Comparison of ENCODE assay signal across 22 mouse cellular contexts in genomic region chr10:13986539-13986938, GRCm38 (mm10). TPM values are rescaled to one million over a fixed set of nuclear protein-coding genes. Genes with fewer than 3 reads are reported as not detected.
DNase-seq lines count a peak whose midpoint lies in the region; ATAC-seq and TF ChIP-seq lines count a peak whose summit lies in the region.
"Had no signal": no experiment of that assay in that cellular context is flagged by ENCODE, and none has a peak within 500 bp of the region (broad histone marks: within the 10 kb centered on the region; RNA-seq: fewer than 3 reads in every experiment).

No protein-coding gene starts in this region.

- H3K4me3 ChIP-seq in gastrocnemius, adult 2 months, result no peak overlapping the region
- H3K4me3 ChIP-seq in liver, adult 2 months (ENCODE audit: insufficient read depth, low read depth, low read length), result no peak overlapping the region
- no peak overlapping the region for H3K4me3 ChIP-seq in liver, embryonic 12.5 days
- no peak overlapping the region for H3K4me3 ChIP-seq in small intestine, adult 2 months (ENCODE audit: low read depth, low read length)
- H3K4me3 ChIP-seq: embryonic facial prominence, embryonic 13.5 days; forebrain, embryonic 12.5 days; heart, embryonic 15.5 days; hindbrain, embryonic 10.5 days; intestine, embryonic 15.5 days had no signal

- no peaks in the 10 kb centered on the region for H3K36me3 ChIP-seq in liver, adult 2 months (ENCODE audit: control insufficient read depth, insufficient read depth, low read length)
- no peaks in the 10 kb centered on the region for H3K36me3 ChIP-seq in liver, embryonic 12.5 days
- no peaks in the 10 kb centered on the region for H3K36me3 ChIP-seq in small intestine, adult 2 months (ENCODE audit: control insufficient read depth, insufficient read depth, low read length)
- H3K36me3 ChIP-seq: embryonic facial prominence, embryonic 13.5 days; forebrain, embryonic 12.5 days; heart, embryonic 15.5 days; hindbrain, embryonic 10.5 days; intestine, embryonic 15.5 days had no signal

- no peak for TF ChIP-seq POLR2A in liver, adult 2 months (IDR thresholded peaks at IDR 0.05; ENCODE audit: extremely low read depth, insufficient read depth, low read length)
- no peak for TF ChIP-seq POLR2A in small intestine, adult 2 months (IDR thresholded peaks at IDR 0.05; ENCODE audit: low read depth, low read length)

- H3K4me2 ChIP-seq in liver, embryonic 12.5 days, result no peak overlapping the region
- H3K4me2 ChIP-seq: embryonic facial prominence, embryonic 13.5 days; forebrain, embryonic 12.5 days; heart, embryonic 11.5 days; heart, embryonic 15.5 days; hindbrain, embryonic 14.5 days; intestine, embryonic 15.5 days had no signal

- peaks cover 19% of the 10 kb centered on the region for H3K4me1 ChIP-seq in liver, adult 2 months (ENCODE audit: control insufficient read depth, insufficient read depth, low read length)
- peaks cover 17% of the 10 kb centered on the region for H3K4me1 ChIP-seq in liver, embryonic 12.5 days
- peaks cover 16% of the 10 kb centered on the region; the same call in 1 of the 2 replicates for H3K4me1 ChIP-seq in small intestine, adult 2 months (ENCODE audit: control insufficient read depth, insufficient read depth, insufficient read length, low read length)

- H3K27me3 ChIP-seq in liver, adult 2 months (ENCODE audit: control insufficient read depth, insufficient read depth, low read length), result no peaks in the 10 kb centered on the region
- no peaks in the 10 kb centered on the region for H3K27me3 ChIP-seq in liver, embryonic 12.5 days (replicated peaks)
- H3K27me3 ChIP-seq in small intestine, adult 2 months (ENCODE audit: control insufficient read depth, insufficient read depth, low read length), result no peaks in the 10 kb centered on the region
- H3K27me3 ChIP-seq: embryonic facial prominence, embryonic 13.5 days; forebrain, embryonic 12.5 days; heart, embryonic 15.5 days; intestine, embryonic 15.5 days had no signal

- TF ChIP-seq CTCF in gastrocnemius, adult 2 months (IDR thresholded peaks at IDR 0.05), result no peak
- no peak for TF ChIP-seq CTCF in liver, adult 2 months (IDR thresholded peaks at IDR 0.05; ENCODE audit: low read depth, low read length)
- no peak for TF ChIP-seq CTCF in small intestine, adult 2 months (IDR thresholded peaks at IDR 0.05; ENCODE audit: extremely low read depth, insufficient read length, insufficient replicate concordance, low read depth, low read length)

- 84% methylated on average over 2 of the region's 2 CpGs for WGBS in liver, adult 2 months
- WGBS in liver, embryonic 12.5 days (ENCODE audit: insufficient replicate concordance), result 81% methylated on average over 2 of the region's 2 CpGs
- 52% methylated on average over 2 of the region's 2 CpGs for WGBS in small intestine, adult 2 months

- H3K79me2 ChIP-seq in liver, adult 2 months (ENCODE audit: control insufficient read depth, insufficient read depth, low read length), result peaks cover 19% of the 10 kb centered on the region

- ATAC-seq in liver, embryonic 12.5 days, result no peak
- ATAC-seq in activated CD4-positive, CD25-positive, alpha-beta regulatory T cell, adult 4 months, result no peak
- ATAC-seq: forebrain, embryonic 16.5 days; intestine, embryonic 15.5 days had no signal

- H3K9ac ChIP-seq in liver, adult 2 months (ENCODE audit: low read depth, low read length), result no peak overlapping the region
- H3K9ac ChIP-seq in liver, embryonic 12.5 days, result no peak overlapping the region
- H3K9ac ChIP-seq: embryonic facial prominence, embryonic 13.5 days; forebrain, embryonic 12.5 days; heart, embryonic 15.5 days; hindbrain, embryonic 14.5 days; intestine, embryonic 15.5 days had no signal

- intact Hi-C loops in gastrocnemius, adult 2 months (cut with DNase I), result no loop called here

- no peaks in the 10 kb centered on the region for H3K9me3 ChIP-seq in liver, embryonic 12.5 days (replicated peaks)
- H3K9me3 ChIP-seq: embryonic facial prominence, embryonic 13.5 days; forebrain, embryonic 12.5 days; heart, embryonic 15.5 days; hindbrain, embryonic 10.5 days; intestine, embryonic 15.5 days had no signal

- peak overlapping the region; percentile 52 for H3K27ac ChIP-seq in gastrocnemius, adult 2 months
- no peak overlapping the region for H3K27ac ChIP-seq in liver, adult 2 months (replicated peaks; ENCODE audit: insufficient read depth, low read depth, low read length)
- no peak overlapping the region for H3K27ac ChIP-seq in liver, embryonic 12.5 days
- H3K27ac ChIP-seq in small intestine, adult 2 months (ENCODE audit: insufficient read depth, low read depth, low read length), result peak overlapping the region; percentile 51; the same call in 1 of the 2 replicates
- H3K27ac ChIP-seq: embryonic facial prominence, embryonic 13.5 days; forebrain, embryonic 12.5 days; heart, embryonic 15.5 days; hindbrain, embryonic 10.5 days; hindbrain, embryonic 14.5 days; intestine, embryonic 15.5 days had no signal

- DNase-seq in gastrocnemius, adult 2 months, result no peak
- DNase-seq in gastrocnemius, adult 8-10 months (ENCODE audit: low spot score in 2 of 2), result no peak
- DNase-seq in liver, adult 2 months (ENCODE audit: extremely low read depth, low read depth, low spot score), result peak; percentile 63
- peak; percentile 62 for DNase-seq in adrenal gland, postnatal 14 days
- DNase-seq in lung, postnatal 14 days, result no peak
- DNase-seq: cerebellum, adult 18-20 months; cerebellum, adult 9-11 months; cerebellum, postnatal 36 days; gastrocnemius, postnatal 25 days; heart, postnatal 14 days; kidney, adult 18-20 months had no signal

RNA-seq across cellular contexts. Expression of gene Hivep2, which starts 20.7 kb away (rescaled TPM):
- 10 to 100 TPM; 40.5 to 42.0 TPM for total RNA-seq in gastrocnemius, adult 2 months (2021)
- 10 to 100 TPM; 41.4 to 60.4 (median 54.1) TPM for total RNA-seq in gastrocnemius, adult 8-10 months (2022)
- total RNA-seq in liver, adult 2 months (2014; rRNA removed), result 5.4 and 6.4 TPM in 2 replicates
- 1.5 TPM in 2 replicates for polyA plus RNA-seq in liver, adult 2 months (2012; rRNA removed)
- 0.81 and 1.0 TPM in 2 replicates for polyA plus RNA-seq in liver, embryonic 12.5 days (2016; fragmentation: Nextera tagmentation; extraction: Ambion mirVana)
- 27.2 and 31.2 TPM in 2 replicates for total RNA-seq in adrenal gland, postnatal 14 days (2021)
- 2.0 and 4.2 TPM in 2 replicates for polyA plus RNA-seq in small intestine, adult 2 months (2012; rRNA removed)
- 10 to 100 TPM; 21.7 to 27.0 TPM for polyA plus RNA-seq in activated CD4-positive, CD25-positive, alpha-beta regulatory T cell, adult 4 months (2017; shearing (Covaris generic))

Comparison
In these comparisons a context has a peak if more than half of its experiments do, and no peak if none do; other contexts are left out.
1. DNase-seq: peak in liver, adult 2 months (single experiment) and adrenal gland, postnatal 14 days (single experiment); none in gastrocnemius, adult 2 months (single experiment), gastrocnemius, adult 8-10 months (0 of 2) and lung, postnatal 14 days (single experiment).
2. H3K27ac ChIP-seq: peak in gastrocnemius, adult 2 months (single experiment) and small intestine, adult 2 months (single experiment); none in liver, adult 2 months (single experiment) and liver, embryonic 12.5 days (single experiment).